Mouse (Mus musculus): Measurements from ENCODE around the gene A530064D06Rik. TPM values are rescaled to one million over a fixed set of nuclear protein-coding genes. Genes with fewer than 3 reads are reported as not detected.

A530064D06Rik gene
- polyA plus RNA-seq (2012; rRNA removed) = 0.28 and 0.83 TPM in 2 replicates

DNA sequence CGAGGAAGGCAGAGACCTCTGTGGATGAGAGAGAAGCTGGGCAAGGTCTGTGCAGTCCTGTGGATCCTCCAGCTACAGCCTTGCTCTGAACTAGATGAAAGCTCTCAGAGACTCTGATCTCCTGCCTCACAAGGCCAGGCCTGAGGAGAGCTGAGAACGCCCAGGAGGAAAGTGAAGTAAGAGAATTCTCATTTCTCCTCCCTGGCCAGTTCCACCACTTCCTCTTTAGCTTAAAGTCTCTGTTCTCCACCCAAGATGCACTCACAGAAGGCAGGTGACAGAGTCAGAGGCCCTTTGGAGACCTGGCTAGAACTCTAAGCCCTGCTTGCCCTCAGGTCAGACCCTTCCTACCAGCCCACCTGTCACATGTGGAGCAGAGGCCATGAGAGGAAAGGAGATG is at the start of gene A530064D06Rik:
A530064D06Rik (minus strand) TSS at position 173 of the 400 bp plus-strand sequence.

GRCm38 (mm10) chr17:48146120-48146519 is 21.0 kb downstream of the A530064D06Rik start, which contains the start of gene 9830107B12Rik:
Gene 9830107B12Rik (minus strand): TSS chr17:48146268.

Other genes with a start within 250 kb of the A530064D06Rik start
- gene Foxp4, start 242.6 kb downstream of the A530064D06Rik start, polyA plus RNA-seq (2012; rRNA removed) = 164 and 199 TPM in 2 replicates
- not detected in 2 replicates for gene 1700122O11Rik, start 129.0 kb downstream of the A530064D06Rik start, polyA plus RNA-seq (2012; rRNA removed)
- 0.13 TPM in 1 of 2 replicates, not detected in the other for gene 1700067P10Rik, start 78.0 kb downstream of the A530064D06Rik start, polyA plus RNA-seq (2012; rRNA removed)
- gene 9830107B12Rik, start 21.0 kb downstream of the A530064D06Rik start, polyA plus RNA-seq (2012; rRNA removed) = not detected in 2 replicates
- 0.05 and 0.07 TPM in 2 replicates for gene Trem1, start 65.5 kb upstream of the A530064D06Rik start, polyA plus RNA-seq (2012; rRNA removed)
- gene Trem3, start 80.5 kb upstream of the A530064D06Rik start, polyA plus RNA-seq (2012; rRNA removed) = not detected in 2 replicates
- gene Treml4, start 97.0 kb upstream of the A530064D06Rik start, polyA plus RNA-seq (2012; rRNA removed) = 0.29 and 0.51 TPM in 2 replicates
- gene Treml2, start 132.2 kb upstream of the A530064D06Rik start, polyA plus RNA-seq (2012; rRNA removed) = 0.45 and 0.50 TPM in 2 replicates
- 1.3 TPM in 2 replicates for gene B430306N03Rik, start 148.9 kb upstream of the A530064D06Rik start, polyA plus RNA-seq (2012; rRNA removed)
- gene Trem2, start 179.1 kb upstream of the A530064D06Rik start, polyA plus RNA-seq (2012; rRNA removed) = 32.4 and 34.1 TPM in 2 replicates
- gene Treml1, start 192.6 kb upstream of the A530064D06Rik start, polyA plus RNA-seq (2012; rRNA removed) = 0.82 and 0.83 TPM in 2 replicates
- gene Nfya, start 242.6 kb upstream of the A530064D06Rik start, polyA plus RNA-seq (2012; rRNA removed) = 160 and 211 TPM in 2 replicates
- gene Oard1, start 242.7 kb upstream of the A530064D06Rik start, polyA plus RNA-seq (2012; rRNA removed) = 3.7 and 5.5 TPM in 2 replicates